Mouse (Mus musculus): Measurements from ENCODE around the gene Olr1.
"Not testable (repeated sequence)": the region's sequence is repeated elsewhere in the genome, so short reads cannot be mapped to it uniquely, and the experiment has no call there.

Olr1 gene

DNA sequence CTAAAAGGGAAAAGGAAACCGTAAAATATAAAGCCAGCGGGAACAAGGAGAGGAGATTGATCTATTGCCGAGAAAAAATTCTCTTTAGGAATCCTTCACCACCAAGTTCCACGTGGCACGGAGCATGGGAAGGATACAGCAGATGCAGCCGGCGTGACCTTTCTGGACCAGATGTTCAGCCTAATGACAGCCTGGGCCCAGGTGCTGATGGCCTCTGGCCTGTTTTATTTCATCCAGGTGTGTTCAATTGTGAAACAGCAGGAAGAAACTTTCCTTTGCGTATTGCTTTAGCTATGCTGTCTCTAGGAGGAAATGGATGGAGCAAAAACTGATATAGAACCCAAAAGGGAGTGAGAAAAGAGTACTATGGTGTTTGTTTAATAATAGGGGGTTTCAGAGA is 5.9 kb upstream of the Olr1 start:
- DNase-seq (ENCODE audit: low read depth, low spot score) = no peak

DNA sequence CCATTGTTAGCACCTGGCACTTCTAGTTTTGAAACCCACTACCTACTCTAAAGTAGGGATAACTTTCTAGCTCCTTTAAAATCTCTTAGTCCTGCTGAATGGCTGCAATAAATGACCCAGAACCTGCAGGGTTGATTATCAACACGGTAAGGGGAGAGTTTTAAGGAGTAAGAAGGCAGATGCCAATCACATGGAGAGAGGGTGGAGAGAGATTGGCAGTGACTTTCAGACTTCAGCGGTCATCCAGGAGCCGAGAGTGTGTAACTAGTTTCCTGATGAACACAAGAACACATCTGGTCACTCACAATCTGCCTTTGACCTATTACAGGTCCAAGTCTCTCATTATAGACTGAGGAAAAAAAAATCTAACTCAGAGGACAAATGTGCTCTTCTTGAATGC is 5.4 kb upstream of the Olr1 start, which contains the start of gene Tmem52b:
Tmem52b (plus strand) TSS at position 189 of the 400 bp plus-strand sequence.
- DNase-seq (ENCODE audit: low read depth, low spot score) = no peak

DNA sequence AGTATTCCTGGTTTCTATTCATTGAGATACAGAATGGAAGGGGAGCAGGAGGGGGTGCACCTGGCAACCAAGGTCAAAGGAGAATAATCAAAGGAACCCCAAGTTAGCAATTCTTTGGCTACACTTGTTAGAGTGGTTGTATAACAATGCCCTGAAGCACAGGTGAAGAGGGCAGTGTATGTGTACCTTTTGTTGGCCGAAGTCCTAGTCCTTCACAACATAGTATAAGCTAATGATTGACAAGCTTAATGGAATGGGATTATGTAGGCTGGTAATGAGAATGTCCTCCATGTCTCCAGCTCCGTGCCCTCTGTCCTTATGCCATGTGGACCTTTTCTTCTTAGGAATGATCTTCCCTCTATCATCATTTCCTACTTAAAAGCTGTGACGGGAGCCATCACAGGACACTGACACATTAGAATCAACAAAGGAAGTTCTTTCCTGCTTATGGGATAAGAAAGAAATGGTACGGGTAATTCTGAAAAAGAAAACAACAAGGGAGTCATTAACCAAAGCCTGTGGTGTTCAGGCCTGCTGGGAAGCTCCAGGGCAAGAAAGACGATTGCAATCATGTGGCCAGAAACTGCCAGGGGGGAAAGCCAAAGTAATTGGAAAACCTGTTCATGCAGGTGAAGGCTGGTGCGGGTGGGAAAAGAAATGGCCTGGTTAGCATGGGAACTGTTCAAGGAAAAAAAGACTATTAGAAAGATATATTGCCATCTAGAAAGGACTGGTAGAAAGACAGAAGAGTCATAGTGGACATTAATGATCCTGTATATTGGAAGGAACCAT is 3.4 kb upstream of the Olr1 start:
- no peak for DNase-seq (ENCODE audit: low read depth, low spot score)

DNA sequence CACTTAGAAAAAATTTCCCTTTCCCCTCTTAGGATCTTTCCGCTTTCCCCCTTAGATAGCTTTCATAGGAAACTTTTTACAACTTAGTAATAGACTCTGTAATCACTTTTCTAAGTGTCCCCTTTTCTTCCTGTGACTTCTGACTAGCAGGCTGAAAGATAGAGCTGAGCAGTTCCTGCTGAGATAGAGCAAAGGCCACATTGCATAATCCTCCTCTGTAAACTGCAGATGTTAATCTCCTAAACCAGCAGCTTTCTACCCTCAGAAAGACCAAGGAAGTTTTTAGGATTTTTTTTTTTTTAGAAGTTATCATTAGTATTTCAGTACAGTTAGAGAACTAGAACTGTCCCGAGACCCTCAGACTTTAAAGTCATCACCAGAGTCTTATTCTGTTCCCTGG is 3.5 kb downstream of the Olr1 start:
- DNase-seq (ENCODE audit: low read depth, low spot score) = no peak

DNA sequence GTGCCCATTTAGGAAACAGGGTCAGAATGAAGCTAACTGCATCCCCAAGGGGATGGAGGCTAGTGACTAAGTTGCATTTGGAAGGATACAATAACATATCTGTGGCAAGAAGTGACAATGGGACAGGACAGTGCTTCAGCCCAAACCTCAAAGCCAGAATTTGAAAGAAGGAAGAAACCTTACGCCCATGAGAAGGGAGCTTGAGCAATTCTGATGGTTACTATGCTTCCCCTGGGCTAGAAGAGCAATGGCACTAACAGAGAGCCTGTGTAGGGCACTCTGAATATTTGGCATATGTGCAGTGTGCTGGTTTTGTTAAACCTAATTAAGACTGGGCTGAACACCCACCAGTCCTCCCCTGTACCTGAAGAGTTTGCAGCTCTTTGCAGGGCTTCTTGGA is 7.4 kb downstream of the Olr1 start:
- DNase-seq (ENCODE audit: low read depth, low spot score) = not testable (repeated sequence)

DNA sequence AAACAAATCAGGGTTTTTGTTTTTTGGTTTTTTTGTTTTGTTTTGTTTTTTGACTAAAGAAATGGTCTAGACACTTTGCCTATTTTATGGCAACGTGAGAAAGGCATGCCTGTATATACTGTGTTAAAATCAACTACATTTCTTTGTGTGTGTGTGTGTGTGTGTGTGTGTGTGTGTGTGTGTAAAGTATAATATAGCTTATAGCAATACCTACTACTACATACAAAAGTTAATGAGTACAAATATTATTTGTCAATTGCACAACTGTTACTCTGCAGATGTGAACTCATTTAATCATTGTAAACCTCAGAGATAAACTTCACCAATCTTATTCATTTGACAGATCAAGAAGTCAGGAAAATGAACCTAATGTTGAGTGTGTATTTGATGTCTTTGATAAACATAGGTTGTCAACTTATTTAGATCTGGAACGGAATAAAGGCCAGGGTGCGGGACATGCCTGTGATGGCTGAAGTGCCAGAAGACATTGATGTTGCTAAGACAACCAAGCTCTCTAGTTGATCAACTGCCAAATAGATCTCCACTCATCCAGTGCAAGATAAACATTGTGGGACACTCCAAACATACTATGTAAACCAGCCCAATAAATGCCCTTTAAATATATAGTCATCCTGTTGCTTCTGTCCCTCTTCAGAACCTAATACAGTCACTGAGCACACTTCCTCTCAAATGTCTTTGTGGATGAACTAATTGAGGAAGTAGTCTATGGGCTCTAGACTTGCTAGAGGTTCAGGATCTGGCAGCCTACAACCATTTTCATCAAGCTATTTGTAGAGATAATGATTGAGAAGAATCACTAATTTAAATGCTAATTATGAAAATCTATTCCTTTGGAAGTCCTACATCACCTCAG is 9.4 kb downstream of the Olr1 start:
- DNase-seq (ENCODE audit: low read depth, low spot score) = no peak

DNA sequence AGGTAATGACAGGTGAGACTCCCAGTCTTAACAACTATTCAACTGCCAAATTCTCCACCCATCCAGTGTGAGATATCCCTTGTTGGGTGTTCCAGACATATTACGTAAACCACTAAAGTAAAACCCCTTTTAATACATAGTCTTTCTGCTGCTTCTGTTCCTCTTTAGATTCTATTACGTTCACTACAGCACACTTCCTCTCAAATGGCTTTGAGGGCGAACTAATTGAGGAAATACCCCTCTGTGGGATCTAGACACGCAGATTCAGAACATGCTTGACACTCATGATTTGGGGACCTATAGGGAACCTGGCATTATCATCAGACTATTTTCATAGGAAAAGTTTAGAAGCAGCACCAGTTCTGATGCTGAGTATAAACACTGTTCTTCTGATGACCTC is 12.0 kb downstream of the Olr1 start:
- no peak for DNase-seq (ENCODE audit: low read depth, low spot score)

DNA sequence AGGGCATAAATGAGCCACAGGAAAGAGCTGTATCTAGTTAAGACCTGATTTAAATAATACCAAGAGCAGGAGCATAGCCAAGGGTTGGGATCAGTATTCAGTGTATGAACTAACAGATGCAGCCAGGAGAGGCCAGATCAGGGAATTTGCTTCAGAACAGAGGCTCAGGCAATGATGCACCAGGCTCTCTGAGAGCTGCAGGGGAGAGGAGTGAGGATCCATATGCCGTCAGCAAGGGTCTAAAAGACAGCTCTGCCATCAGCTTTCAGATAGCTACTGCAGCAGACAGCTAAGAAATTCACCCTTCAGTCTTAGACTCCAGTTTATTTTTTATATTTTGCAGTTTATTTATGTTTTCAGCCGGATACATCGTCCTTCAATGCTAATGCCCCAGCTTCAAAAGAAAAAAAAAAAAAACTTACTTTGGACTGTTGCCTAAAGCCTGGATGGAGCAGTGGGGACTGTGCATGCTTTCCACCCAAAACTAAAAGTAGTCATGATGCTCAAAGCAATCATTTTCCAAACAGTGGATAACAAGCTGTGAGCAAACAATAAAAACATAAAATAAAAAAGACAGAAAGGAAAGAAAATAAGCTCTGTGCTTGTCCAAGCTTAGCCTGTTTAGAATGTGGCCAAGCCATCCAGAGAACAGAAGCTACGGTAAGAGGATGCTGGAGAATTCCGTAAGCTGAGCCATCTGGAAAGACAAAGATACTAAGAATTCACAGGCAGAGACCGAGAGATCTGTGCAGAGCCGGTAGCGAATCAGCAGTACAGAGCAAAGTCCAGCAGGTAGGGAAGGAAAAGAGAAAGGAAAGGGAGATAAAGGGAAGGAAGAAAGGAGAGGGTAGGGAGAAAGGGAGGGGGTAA is 26.6 kb downstream of the Olr1 start:
- DNase-seq (ENCODE audit: low read depth, low spot score) = no peak

DNA sequence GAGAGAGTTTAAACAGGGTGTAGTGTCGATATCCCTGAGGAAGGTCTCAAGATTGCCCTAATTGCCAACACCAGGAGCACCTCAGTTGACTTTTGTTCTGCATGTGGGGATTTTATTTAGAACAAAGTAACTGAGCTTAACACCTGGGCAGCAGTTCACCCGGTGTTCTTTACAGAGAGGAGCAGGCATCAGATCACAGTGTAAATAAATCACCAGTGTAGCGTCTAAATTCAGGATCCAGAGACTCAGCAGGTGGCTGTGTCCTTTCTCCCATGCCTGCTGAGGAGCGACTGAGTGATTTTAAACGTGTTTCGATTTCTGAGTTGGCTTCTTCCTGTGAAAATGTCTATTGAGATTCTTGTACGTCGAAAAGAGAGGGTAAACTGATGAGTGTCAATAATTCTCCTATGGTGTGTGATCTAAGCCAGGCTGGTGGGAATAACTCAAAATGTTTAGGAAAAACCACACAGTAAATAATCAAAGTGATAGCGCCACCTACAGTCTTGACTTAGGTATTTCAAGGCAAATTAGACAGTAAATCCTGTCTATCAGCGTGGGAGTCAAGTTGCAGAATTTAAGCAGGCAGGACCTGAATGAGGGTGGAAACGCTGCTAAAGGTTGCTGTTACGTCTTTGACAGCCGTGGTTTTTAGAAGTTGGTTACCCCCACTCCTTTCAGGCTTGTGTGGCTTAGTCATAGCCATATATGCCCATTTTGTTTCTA is 30.4 kb downstream of the Olr1 start:
- peak; percentile 45 for DNase-seq (ENCODE audit: low read depth, low spot score)

DNA sequence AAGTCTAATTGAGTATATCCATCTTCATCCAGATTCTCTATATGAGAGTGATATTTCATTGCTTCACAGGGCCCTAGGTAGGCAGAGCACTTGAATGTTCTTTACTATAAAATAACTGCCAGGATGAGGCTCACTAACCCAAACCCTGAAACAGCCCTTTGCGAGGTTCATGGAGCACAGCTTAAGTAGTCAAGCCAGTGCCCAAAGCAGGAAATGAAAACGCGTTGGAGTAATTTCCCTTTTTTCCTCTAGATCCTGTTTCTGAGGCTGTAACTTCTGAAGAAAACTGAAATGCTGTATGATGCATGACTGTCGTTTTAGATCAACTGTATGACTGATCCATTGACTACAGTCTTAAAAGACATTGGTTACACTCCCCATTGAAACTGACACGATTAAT is 34.3 kb downstream of the Olr1 start:
- no peak for DNase-seq (ENCODE audit: low read depth, low spot score)

DNA sequence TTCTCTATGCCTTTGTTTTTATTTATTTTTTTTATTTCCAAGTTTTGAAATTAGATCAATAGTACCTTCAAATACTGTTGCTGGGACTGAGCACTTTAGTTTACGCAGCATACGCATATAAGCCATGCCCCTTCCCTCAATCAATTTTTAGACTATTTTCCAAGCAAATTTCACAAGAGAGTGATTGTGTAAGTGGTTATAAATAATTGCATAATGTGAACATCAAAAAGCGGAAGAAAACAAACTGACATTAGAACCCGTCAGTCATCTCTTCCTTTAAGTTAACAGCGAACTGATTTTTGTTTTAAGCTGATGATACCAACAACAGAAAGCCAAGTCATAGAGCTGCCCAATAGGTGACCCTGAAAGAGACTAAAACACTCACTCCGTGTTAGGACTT is 35.6 kb downstream of the Olr1 start:
- DNase-seq (ENCODE audit: low read depth, low spot score) = no peak

DNA sequence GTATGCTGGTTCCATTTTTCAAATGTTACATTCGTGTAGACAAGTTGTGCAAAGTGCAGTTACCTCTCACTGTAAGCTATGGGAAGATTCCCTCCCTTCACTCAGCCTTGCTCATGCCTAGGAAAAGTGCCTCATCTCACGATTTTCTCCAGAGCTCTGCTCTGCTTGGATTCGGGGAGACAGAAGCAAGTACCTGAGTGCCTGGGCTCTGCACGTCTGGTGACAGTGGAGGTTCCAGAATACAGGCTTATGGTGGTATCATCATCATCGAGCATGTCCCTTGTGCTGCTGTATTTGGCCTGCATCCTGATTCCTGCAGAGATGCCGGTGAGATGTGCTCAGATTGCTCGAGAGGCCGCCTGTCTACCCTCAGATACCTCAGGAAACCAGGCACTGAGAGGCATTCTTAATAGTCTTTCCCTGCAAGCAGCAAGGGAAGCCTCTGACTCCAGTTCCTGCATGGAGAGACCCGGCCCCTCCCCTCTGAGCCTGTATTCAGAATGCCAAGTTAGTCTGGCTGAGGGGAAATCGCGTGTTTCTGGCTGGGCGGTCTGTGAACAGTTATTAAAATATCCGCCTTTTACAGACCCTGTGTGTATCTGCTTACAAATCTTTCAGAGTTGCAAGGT is 55.4 kb downstream of the Olr1 start, which contains the start of gene Clec1a:
Clec1a (minus strand) TSS at position 590 of the 629 bp plus-strand sequence.
- no peak for DNase-seq (ENCODE audit: low read depth, low spot score)

DNA sequence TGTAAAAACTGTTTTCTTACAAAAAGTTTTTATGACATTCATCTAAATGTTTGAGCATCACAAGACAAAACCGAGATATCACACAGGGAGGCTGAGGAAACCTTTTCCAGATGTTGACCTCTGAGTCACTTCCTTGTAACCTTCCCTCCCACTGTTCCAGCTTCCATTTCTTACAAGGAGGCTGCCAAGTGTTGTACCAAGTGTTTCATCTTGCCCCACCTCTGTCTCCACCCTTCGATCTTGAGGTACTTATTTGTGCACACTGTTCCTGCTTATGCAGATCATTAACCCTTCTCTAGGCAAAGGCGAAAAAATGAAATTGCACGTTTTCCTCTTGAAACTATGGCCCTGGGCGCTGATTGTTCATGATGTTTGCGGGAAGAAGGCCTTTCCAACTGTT is 57.2 kb downstream of the Olr1 start:
- DNase-seq (ENCODE audit: low read depth, low spot score) = no peak

DNA sequence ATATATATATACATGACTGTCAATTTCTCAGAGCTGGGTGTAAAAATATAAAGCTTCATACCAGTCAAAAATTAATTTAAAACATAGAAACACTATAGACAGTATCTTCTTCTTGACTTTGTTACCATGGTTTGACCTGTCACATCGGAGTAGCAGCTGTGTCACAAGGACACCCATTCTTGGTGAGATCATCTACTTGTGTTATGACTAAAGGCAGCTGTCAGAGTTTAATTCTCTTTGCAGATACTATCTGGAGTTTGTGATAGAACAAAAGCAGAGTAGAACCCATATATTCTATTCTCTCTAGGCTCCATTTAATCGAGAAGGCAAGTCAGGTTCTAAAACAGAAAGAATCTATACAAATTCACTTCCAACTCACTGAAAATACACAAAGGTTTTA is 68.9 kb downstream of the Olr1 start:
- DNase-seq (ENCODE audit: low read depth, low spot score) = no peak

DNA sequence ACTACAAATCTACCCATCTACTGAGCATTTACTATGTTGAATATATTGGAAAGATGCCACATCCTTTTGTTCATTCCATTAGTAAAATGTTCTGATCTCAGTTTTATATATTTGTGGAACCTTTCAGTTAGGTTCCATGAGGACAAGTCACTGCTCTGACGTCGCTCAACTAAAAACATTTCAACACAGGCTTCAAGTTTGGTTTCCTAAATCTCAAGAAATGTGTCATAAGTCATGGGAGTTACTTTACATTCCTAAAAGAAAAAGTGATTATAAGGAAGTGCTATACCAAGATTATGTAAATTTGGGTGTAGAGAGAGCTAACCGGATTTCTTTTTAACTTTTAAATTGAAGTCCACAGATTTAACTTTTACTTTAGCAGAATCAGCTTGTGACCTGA is 70.9 kb downstream of the Olr1 start:
- no peak for DNase-seq (ENCODE audit: low read depth, low spot score)
